Mouse (Mus musculus): ENCODE data around the gene Exoc3. TPM values are rescaled to one million over a fixed set of nuclear protein-coding genes. Genes with fewer than 3 reads are reported as not detected.

The Exoc3 gene
- polyA plus RNA-seq, 1 experiment from 2014 or later, result 86.6 TPM

DNA sequence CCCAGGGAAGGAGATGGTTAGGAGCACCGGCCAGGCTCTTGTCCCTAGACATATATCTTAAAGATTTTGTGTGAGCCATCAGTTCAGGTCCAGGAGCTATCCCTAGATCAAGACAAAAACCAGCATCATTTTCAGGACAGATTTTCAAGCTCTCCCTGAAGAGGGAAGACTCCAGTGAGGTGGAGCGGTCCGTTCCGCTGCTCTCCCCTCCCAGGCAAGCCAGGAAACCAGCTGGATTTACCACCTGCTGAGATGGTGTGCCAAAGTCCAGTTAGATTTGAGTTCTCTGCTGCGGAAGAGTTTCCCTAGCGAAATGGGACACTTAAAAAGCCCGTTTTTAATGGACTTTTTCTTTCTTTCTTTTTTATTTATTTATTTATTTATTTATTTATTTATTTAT lies 81.0 kb downstream of the Exoc3 start:
- Histone ChIP-seq H3K36me3 (no peaks in the 10 kb centered on the region), H3K4me2 (replicated peaks) (no peak overlapping the region), H3K9me3 (no peaks in the 10 kb centered on the region), H3K9ac (no peak overlapping the region), H3K4me3 (no peak overlapping the region), H3K27me3 (peaks cover 28% of the 10 kb centered on the region), H3K4me1 (no peaks in the 10 kb centered on the region), H3K27ac (no peak overlapping the region)
- ATAC-seq (ENCODE audit: low FRiP score, low read depth), result no peak
- 59% methylated on average over 7 of the region's 7 CpGs for WGBS

DNA sequence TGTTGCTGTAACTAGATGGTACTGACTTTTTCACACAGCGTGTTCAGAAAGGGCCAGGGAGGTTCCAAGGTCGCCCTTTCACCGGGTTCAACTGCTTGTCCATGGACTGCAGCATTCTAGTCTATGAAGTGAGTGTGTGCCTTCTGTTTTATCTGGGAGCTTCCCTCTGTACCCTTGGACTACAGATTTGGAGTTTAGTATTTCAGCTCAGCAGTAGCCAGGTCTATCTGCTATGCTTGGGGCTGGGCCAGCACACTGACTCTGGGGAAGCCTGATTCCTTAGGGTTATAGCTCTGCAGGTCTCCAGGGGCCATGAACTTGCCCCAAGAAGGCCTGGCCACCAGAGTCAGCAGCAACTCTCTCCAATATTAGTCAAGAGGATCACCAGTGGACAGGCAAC lies 85.9 kb downstream of the Exoc3 start:
- H3K36me3 ChIP-seq, result no peaks in the 10 kb centered on the region
- H3K9ac ChIP-seq, result no peak overlapping the region
- H3K27me3 ChIP-seq, result peaks cover 67% of the 10 kb centered on the region
- no peak overlapping the region for H3K27ac ChIP-seq
- H3K4me2 ChIP-seq (replicated peaks), result no peak overlapping the region
- WGBS, result 67% methylated on average over 3 of the region's 3 CpGs
- H3K4me1 ChIP-seq, result peaks cover 8% of the 10 kb centered on the region
- H3K9me3 ChIP-seq, result no peaks in the 10 kb centered on the region
- no peak overlapping the region for H3K4me3 ChIP-seq
- ATAC-seq (ENCODE audit: low FRiP score, low read depth), result no peak

DNA sequence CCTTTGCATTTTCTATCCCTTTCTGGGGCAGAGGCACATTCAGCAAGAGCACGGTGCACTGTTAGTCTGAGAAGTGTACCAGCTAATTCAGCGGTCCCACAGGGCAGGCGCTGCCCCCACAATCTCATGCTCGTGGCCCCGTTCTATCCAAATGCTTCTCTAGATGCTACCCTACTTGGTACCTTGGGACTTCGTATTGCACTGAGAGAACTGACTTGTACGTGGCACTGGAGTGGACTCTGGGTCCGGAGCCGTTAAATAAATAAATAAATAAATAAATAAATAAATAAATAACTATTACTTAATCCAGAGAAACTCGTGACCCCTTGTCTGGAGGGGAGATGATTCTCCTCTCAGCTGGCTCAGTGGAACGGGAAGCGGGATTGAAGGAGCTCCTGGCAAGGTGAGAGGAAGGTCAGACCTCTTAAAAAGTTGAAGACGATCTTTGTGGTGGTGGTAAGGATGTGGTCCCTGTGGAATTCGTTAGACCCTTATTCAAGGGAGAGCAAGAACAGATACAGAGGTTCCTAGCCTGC lies 86.7 kb downstream of the Exoc3 start:
- peak overlapping the region; percentile 46 for H3K4me3 ChIP-seq

DNA sequence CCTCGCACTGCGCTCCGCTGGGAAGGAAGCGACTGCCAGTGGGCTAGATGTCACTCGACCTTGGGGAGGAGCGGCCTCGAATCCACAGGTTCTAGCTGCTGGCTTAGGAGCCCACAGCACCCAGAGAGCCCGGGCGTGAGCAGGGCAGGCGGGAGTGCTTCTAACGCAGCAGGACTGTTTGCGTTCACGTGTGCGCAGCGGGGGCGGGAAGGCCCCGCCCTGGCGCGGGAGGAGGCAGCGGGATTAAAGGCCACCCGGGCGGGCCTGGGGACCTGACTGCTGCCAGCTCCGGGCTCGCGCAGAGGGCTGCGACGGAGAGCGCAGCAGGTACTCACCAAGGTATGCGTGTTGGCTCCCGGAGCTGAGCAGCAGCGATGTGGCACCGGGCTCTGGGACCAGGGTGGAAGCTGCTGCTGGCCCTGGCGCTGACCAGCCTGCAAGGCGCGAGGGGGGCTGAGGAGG lies 87.4 kb downstream of the Exoc3 start, which contains the start of gene Slc9a3:
Gene Slc9a3, plus strand, starts transcription at position 317 of the 462 bp plus-strand sequence.
- 1% methylated on average over 35 of the region's 35 CpGs for WGBS
- ATAC-seq (ENCODE audit: low FRiP score, low read depth), result no peak
- H3K27me3 ChIP-seq, result peaks cover 65% of the 10 kb centered on the region

More for the DNA sequence above, 86.7 kb downstream of the Exoc3 start:
- peaks cover 8% of the 10 kb centered on the region for H3K4me1 ChIP-seq
- no peaks in the 10 kb centered on the region for H3K36me3 ChIP-seq
- no peak for ATAC-seq (ENCODE audit: low FRiP score, low read depth)
- peaks cover 67% of the 10 kb centered on the region for H3K27me3 ChIP-seq
- WGBS, result 37% methylated on average over 14 of the region's 14 CpGs
- H3K9ac ChIP-seq, result no peak overlapping the region
- H3K27ac ChIP-seq, result no peak overlapping the region
- peak overlapping the region; percentile 81; the same call in 1 of the 2 replicates for H3K4me2 ChIP-seq (replicated peaks)
- no peaks in the 10 kb centered on the region for H3K9me3 ChIP-seq

More for the DNA sequence above, 87.4 kb downstream of the Exoc3 start, which contains the start of gene Slc9a3:
- H3K27ac ChIP-seq, result no peak within 1 kb of the TSS
- H3K4me2 ChIP-seq (replicated peaks), result peak within 1 kb of the TSS; percentile 81
- H3K36me3 ChIP-seq, result no peaks in the 10 kb centered on the region
- peak within 1 kb of the TSS; percentile 59 for H3K9ac ChIP-seq
- no peaks in the 10 kb centered on the region for H3K9me3 ChIP-seq
- H3K4me3 ChIP-seq, result peak within 1 kb of the TSS; percentile 46
- peaks cover 8% of the 10 kb centered on the region for H3K4me1 ChIP-seq

Other genes starting within 250 kb of the Exoc3 start
- not detected in 2 replicates for gene Zdhhc11, start 244.9 kb downstream of the Exoc3 start, polyA plus RNA-seq (2015; fragmentation: Nextera tagmentation; extraction: Ambion mirVana)
- gene Tppp, start 199.3 kb downstream of the Exoc3 start, polyA plus RNA-seq (2015; fragmentation: Nextera tagmentation; extraction: Ambion mirVana), result 0.59 and 0.87 TPM in 2 replicates
- gene Cep72, start 146.4 kb downstream of the Exoc3 start, polyA plus RNA-seq (2015; fragmentation: Nextera tagmentation; extraction: Ambion mirVana), result 15.3 and 16.1 TPM in 2 replicates
- not detected in 2 replicates for gene Slc9a3, start 87.3 kb downstream of the Exoc3 start, polyA plus RNA-seq (2015; fragmentation: Nextera tagmentation; extraction: Ambion mirVana)
- gene Ahrr, start 83.6 kb upstream of the Exoc3 start, polyA plus RNA-seq (2015; fragmentation: Nextera tagmentation; extraction: Ambion mirVana), result 1.1 and 1.3 TPM in 2 replicates
- 138 and 148 TPM in 2 replicates for gene Pdcd6, start 108.8 kb upstream of the Exoc3 start, polyA plus RNA-seq (2015; fragmentation: Nextera tagmentation; extraction: Ambion mirVana)
- gene Sdha, start 141.5 kb upstream of the Exoc3 start, polyA plus RNA-seq (2015; fragmentation: Nextera tagmentation; extraction: Ambion mirVana), result 237 and 242 TPM in 2 replicates
- 63.7 and 71.3 TPM in 2 replicates for gene Ccdc127, start 141.6 kb upstream of the Exoc3 start, polyA plus RNA-seq (2015; fragmentation: Nextera tagmentation; extraction: Ambion mirVana)
- gene Lrrc14b, start 155.3 kb upstream of the Exoc3 start, polyA plus RNA-seq (2015; fragmentation: Nextera tagmentation; extraction: Ambion mirVana), result not detected in 2 replicates
- gene Zfp72, start 182.1 kb upstream of the Exoc3 start, polyA plus RNA-seq (2015; fragmentation: Nextera tagmentation; extraction: Ambion mirVana), result 5.3 and 6.6 TPM in 2 replicates
- gene Ftl1-ps1, start 191.0 kb upstream of the Exoc3 start, polyA plus RNA-seq (2015; fragmentation: Nextera tagmentation; extraction: Ambion mirVana), result 95.3 and 95.4 TPM in 2 replicates

All from limb, embryonic 13.5 days (tissue).